Mouse (Mus musculus) liver, adult 2 months (tissue): ENCODE data around the gene Gm49510.

Source experiments
- CTCF ChIP-seq: fragments of 200-500 bp; IDR thresholded peaks from 2 replicates; pipeline ENCODE4 v1.5.1; 2011; ENCODE audit warnings: low read depth, low read length, control low read depth
- POLR2A ChIP-seq: fragments of 200-500 bp; IDR thresholded peaks from 2 replicates; pipeline ENCODE4 v1.6.1; 2011; ENCODE audit warnings: low read length, control low read depth; ENCODE audit not compliant: insufficient read depth; ENCODE audit errors: extremely low read depth

- no peak for TF ChIP-seq CTCF
- TF ChIP-seq POLR2A = no peak
Measured at GRCm38 (mm10) chr15:78880432-78880831, 19.0 kb upstream of the Gm49510 start.
